Mouse (Mus musculus) heart, adult 2 months (tissue): ENCODE data around the gene Aup1. TPM values are rescaled to one million over a fixed set of nuclear protein-coding genes. Genes with fewer than 3 reads are reported as not detected.
A peak's percentile ranks its signal among the peaks of the same experiment; 100 is the strongest.

ENCODE experiments used
- DNase-seq, 2 experiments: peaks; one replicate each; pipeline ENCODE4 v3.0.0; 2021
- H3K27ac ChIP-seq: fragments of 200-600 bp; 2 replicates; pipeline ENCODE4 v1.8.1; 2022
- H3K27me3 ChIP-seq: fragments of 200-500 bp; 2 replicates; pipeline ENCODE4 v1.6.1; 2012; ENCODE audit warnings: mild to moderate bottlenecking, low read length, inconsistent platforms, mixed read lengths; ENCODE audit not compliant: control insufficient read depth, insufficient read depth
- H3K36me3 ChIP-seq: fragments of 200-500 bp; 2 replicates; pipeline ENCODE4 v1.6.1; 2012; ENCODE audit warnings: low read length, inconsistent platforms; ENCODE audit not compliant: control insufficient read depth, insufficient read depth
- H3K4me1 ChIP-seq: fragments of 200-500 bp; 2 replicates; pipeline ENCODE4 v1.6.1; 2011; ENCODE audit warnings: low read length; ENCODE audit not compliant: control insufficient read depth, insufficient read depth
- H3K4me3 ChIP-seq: fragments of 200-600 bp; 2 replicates; pipeline ENCODE4 v1.8.1; 2022
- H3K79me2 ChIP-seq: fragments of 200-500 bp; replicated peaks from 2 replicates; pipeline ENCODE4 v1.6.1; 2012; ENCODE audit warnings: mild to moderate bottlenecking, inconsistent platforms, low read length, moderate library complexity, mixed read lengths; ENCODE audit not compliant: control insufficient read depth, insufficient read depth
- H3K9ac ChIP-seq: fragments of 200-500 bp; 2 replicates; pipeline ENCODE4 v1.6.1; 2012; ENCODE audit warnings: low read depth, mild to moderate bottlenecking, control low read depth, inconsistent platforms, low read length, mixed read lengths
- CTCF ChIP-seq: fragments of 200-600 bp; IDR thresholded peaks from 2 replicates; pipeline ENCODE4 v1.8.1; 2022; ENCODE audit warnings: antibody characterized with exemption, mild to moderate bottlenecking, moderate library complexity
- EP300 ChIP-seq: fragments of 200-500 bp; IDR thresholded peaks from 2 replicates; pipeline ENCODE4 v1.6.1; 2011; ENCODE audit warnings: low read depth, low read length, control low read depth; ENCODE audit not compliant: insufficient read depth
- POLR2A ChIP-seq: fragments of 200-500 bp; IDR thresholded peaks from 2 replicates; pipeline ENCODE4 v1.6.1; 2011; ENCODE audit warnings: mild to moderate bottlenecking, low read depth, low read length, control low read depth; ENCODE audit not compliant: insufficient read depth
- WGBS: fragments of 180-500 bp; shearing (Covaris S2); methylation state at CpG from one replicate; pipeline ENCODE4 v1.1.7; 2018; 5-methylcytosine and 5-hydroxymethylcytosine counted together
- intact Hi-C: fragments of 180-260 bp; cut with DNase I; formaldehyde crosslinking; loops from one replicate; pipeline ENCODE4 v1.15.1; 2025
- polyA plus RNA-seq: library from polyadenylated mRNA; depleted of rRNA; stranded (reverse); fragments of >200 nt; gene quantifications from 2 replicates; pipeline ENCODE4 v1.2.3, GENCODE M21; 2012
- total RNA-seq, 2 experiments: library from RNA; stranded (reverse); gene quantifications; 2 replicates each; pipeline ENCODE4 v1.2.3; 2021

Gene Aup1
- total and polyA plus RNA-seq, 3 experiments: 70.9 to 178 (median 87.0) TPM

GRCm38 (mm10) chr6:83086121-83087035 is 32.1 kb downstream of the Aup1 start, which contains the start of gene Lbx2:
Lbx2 (plus strand) TSS chr6:83086367.
- Histone ChIP-seq H3K27me3 (no peaks in the 10 kb centered on the region), H3K9ac (peak within 1 kb of the TSS; percentile 73), H3K27ac (peak within 1 kb of the TSS; percentile 76), H3K4me3 (peak within 1 kb of the TSS; percentile 64), H3K36me3 (no peaks in the 10 kb centered on the region), H3K79me2 (no peaks in the 10 kb centered on the region), H3K4me1 (no peaks in the 10 kb centered on the region)
- no peak for TF ChIP-seq CTCF
- TF ChIP-seq EP300: no peak
- no peak for TF ChIP-seq POLR2A
- intact Hi-C loops: no loop called here
- DNase-seq: peak in 1 of 2 experiments; percentile 41
- WGBS: 14% methylated on average over 42 of the region's 42 CpGs

GRCm38 (mm10) chr6:83087205-83087925 is 33.0 kb downstream of the Aup1 start:
- Histone ChIP-seq H3K4me3 (peak overlapping the region; percentile 64), H3K79me2 (no peaks in the 10 kb centered on the region), H3K9ac (peak overlapping the region; percentile 73), H3K27me3 (no peaks in the 10 kb centered on the region), H3K4me1 (no peaks in the 10 kb centered on the region), H3K36me3 (no peaks in the 10 kb centered on the region), H3K27ac (peak overlapping the region; percentile 76)
- no peak for TF ChIP-seq EP300
- no peak for TF ChIP-seq POLR2A
- no peak for TF ChIP-seq CTCF
- intact Hi-C loops: no loop called here
- DNase-seq: peak; percentile 51 to 66
- WGBS: under 1% methylated on average over 47 of the region's 47 CpGs

GRCm38 (mm10) chr6:83087926-83088260 is 33.6 kb downstream of the Aup1 start:
- no peaks in the 10 kb centered on the region for H3K27me3 ChIP-seq
- WGBS: 25% methylated on average over 9 of the region's 9 CpGs
- no peaks in the 10 kb centered on the region for H3K36me3 ChIP-seq
- H3K4me3 ChIP-seq: peak overlapping the region; percentile 64
- TF ChIP-seq EP300 (no peak), CTCF (no peak)
- intact Hi-C loops: no loop called here
- H3K4me1 ChIP-seq: peaks cover 2% of the 10 kb centered on the region
- H3K27ac ChIP-seq: peak overlapping the region; percentile 76
- no peak for DNase-seq
- no peaks in the 10 kb centered on the region for H3K79me2 ChIP-seq
- H3K9ac ChIP-seq: peak overlapping the region; percentile 73

GRCm38 (mm10) chr6:83092416-83093127 is 38.3 kb downstream of the Aup1 start:
- Histone ChIP-seq H3K79me2 (no peaks in the 10 kb centered on the region), H3K36me3 (no peaks in the 10 kb centered on the region), H3K4me3 (no peak overlapping the region), H3K9ac (no peak overlapping the region), H3K27ac (no peak overlapping the region), H3K4me1 (peaks cover 2% of the 10 kb centered on the region), H3K27me3 (no peaks in the 10 kb centered on the region)
- intact Hi-C loops: no loop called here
- no peak for DNase-seq
- WGBS: 16% methylated on average over 6 of the region's 6 CpGs
- no peak for TF ChIP-seq CTCF
- no peak for TF ChIP-seq EP300
- no peak for TF ChIP-seq POLR2A

GRCm38 (mm10) chr6:83095968-83096367 is 41.6 kb downstream of the Aup1 start:
- Histone ChIP-seq H3K27ac (no peak overlapping the region), H3K9ac (no peak overlapping the region), H3K27me3 (no peaks in the 10 kb centered on the region), H3K4me3 (no peak overlapping the region), H3K4me1 (peaks cover 3% of the 10 kb centered on the region), H3K79me2 (no peaks in the 10 kb centered on the region), H3K36me3 (no peaks in the 10 kb centered on the region)
- TF ChIP-seq EP300: no peak
- TF ChIP-seq CTCF: no peak
- no peak for TF ChIP-seq POLR2A
- WGBS: 48% methylated on average over 6 of the region's 6 CpGs
- no peak for DNase-seq
- intact Hi-C loops: no loop called here
